Mouse (Mus musculus) cerebellum, adult 2 months (tissue): ENCODE data around the gene Rai2.

Source experiments
- CTCF ChIP-seq: fragments of 200-500 bp; IDR thresholded peaks from 2 replicates; pipeline ENCODE4 v1.5.1; 2011; ENCODE audit warnings: low read depth, mild to moderate bottlenecking, control low read depth, low read length, moderate library complexity, borderline replicate concordance; ENCODE audit not compliant: insufficient read depth
- POLR2A ChIP-seq: fragments of 200-500 bp; IDR thresholded peaks from 2 replicates; pipeline ENCODE4 v1.6.1; 2011; ENCODE audit warnings: low read length, control low read depth, borderline replicate concordance; ENCODE audit not compliant: insufficient read depth

DNA sequence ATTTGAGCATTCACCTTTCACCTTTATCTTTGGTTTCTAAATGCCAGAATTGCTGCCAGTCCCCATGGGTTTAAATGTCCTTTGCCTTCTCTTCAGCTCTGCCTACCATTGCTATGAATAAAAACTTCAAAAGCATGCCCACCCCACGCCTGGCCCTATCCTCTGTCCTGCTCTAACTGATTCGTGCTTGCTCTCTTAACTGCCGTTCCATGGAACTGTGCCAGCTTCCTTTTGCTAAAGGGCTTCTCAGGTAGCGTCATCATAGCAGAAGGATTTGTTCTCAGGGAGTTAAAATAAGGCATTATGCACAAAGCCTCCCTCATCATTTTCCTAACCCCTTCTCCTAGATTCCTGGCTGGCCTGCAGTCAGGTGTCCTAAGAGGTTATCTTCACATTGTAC, 11.6 kb downstream of the Rai2 start:
- no peak for TF ChIP-seq CTCF
- no peak for TF ChIP-seq POLR2A
